Mouse (Mus musculus) midbrain, embryonic 12.5 days (tissue): Measurements from ENCODE around the gene Tmem156. TPM values are rescaled to one million over a fixed set of nuclear protein-coding genes. Genes with fewer than 3 reads are reported as not detected.

Experiments used
- ATAC-seq: fragments of 200-750 bp; cut with Nextera tagmentation; 2 replicates; pipeline ENCODE4 v1.8.0; 2017; ENCODE audit warnings: low read depth, moderate TSS enrichment, moderate library complexity; ENCODE audit not compliant: low FRiP score
- H3K27ac ChIP-seq: fragments of 300-500 bp; sonication (generic); replicated peaks from 2 replicates; pipeline ENCODE4 v1.5.1; 2016; ENCODE audit warnings: mild to moderate bottlenecking
- H3K27me3 ChIP-seq: fragments of 300-500 bp; sonication (generic); 2 replicates; pipeline ENCODE4 v1.6.1; 2016; ENCODE audit warnings: mild to moderate bottlenecking
- H3K36me3 ChIP-seq: fragments of 300-500 bp; sonication (generic); 2 replicates; pipeline ENCODE4 v1.6.1; 2016
- H3K4me1 ChIP-seq: fragments of 300-500 bp; sonication (generic); 2 replicates; pipeline ENCODE4 v1.6.1; 2016
- H3K4me2 ChIP-seq: fragments of 300-500 bp; sonication (generic); replicated peaks from 2 replicates; pipeline ENCODE4 v1.6.1; 2016; ENCODE audit warnings: mild to moderate bottlenecking, moderate library complexity
- H3K4me3 ChIP-seq: fragments of 300-500 bp; sonication (generic); 2 replicates; pipeline ENCODE4 v1.5.1; 2016; ENCODE audit warnings: mild to moderate bottlenecking
- H3K9ac ChIP-seq: fragments of 300-500 bp; sonication (generic); replicated peaks from 2 replicates; pipeline ENCODE4 v1.6.1; 2016; ENCODE audit warnings: mild to moderate bottlenecking, moderate library complexity
- H3K9me3 ChIP-seq: fragments of 300-500 bp; sonication (generic); 2 replicates; pipeline ENCODE4 v1.6.1; 2016; ENCODE audit warnings: mild to moderate bottlenecking
- WGBS: fragments of 180-500 bp; shearing (Covaris S2); methylation state at CpG from one replicate; pipeline ENCODE4 v1.1.7; 2016; 5-methylcytosine and 5-hydroxymethylcytosine counted together
- polyA plus RNA-seq: library from polyadenylated mRNA; unstranded; fragments of >200 nt; fragmentation: Nextera tagmentation; extraction: Ambion mirVana; gene quantifications from 2 replicates; pipeline ENCODE4 v1.2.1, GENCODE M21; 2016

Tmem156 gene
- polyA plus RNA-seq, 1 experiment from 2014 or later, result 0.18 TPM

DNA sequence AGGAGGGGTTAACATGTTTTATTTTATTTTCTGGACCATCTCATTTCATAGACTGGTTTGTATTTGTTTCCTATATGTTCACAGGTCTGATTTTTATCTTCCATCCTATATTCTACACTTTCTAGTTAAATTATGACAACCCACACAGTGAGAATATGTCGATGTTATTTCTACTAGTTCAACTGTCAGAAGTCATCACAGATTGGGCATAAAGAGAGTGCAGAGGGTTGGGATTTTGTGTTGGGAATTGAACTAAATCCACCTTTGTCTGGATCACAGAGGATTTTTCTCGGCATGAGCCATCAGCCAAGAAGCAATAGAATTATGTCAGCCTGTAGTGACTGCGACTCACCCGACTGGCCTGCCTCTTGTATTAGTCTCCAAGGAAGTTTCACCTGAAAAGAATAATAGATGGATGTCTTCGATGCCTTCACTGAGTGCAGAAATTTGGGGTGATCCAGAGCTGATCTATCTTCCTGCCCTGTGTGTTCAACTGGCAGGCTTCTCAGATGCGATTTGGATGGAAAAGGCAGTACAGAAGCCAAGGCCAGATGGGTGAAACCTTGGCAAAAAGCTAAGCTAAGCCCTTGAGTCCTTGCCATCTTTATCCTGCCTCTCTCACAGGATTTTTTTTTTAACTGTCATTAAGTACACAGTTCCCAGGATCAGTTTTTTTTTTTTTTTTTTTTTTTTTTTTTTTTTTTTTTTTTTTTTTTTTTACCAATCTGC is 46.1 kb downstream of the Tmem156 start:
- H3K27ac ChIP-seq, result no peak overlapping the region
- 66% methylated on average over 6 of the region's 6 CpGs for WGBS
- no peak overlapping the region for H3K9ac ChIP-seq
- no peaks in the 10 kb centered on the region for H3K9me3 ChIP-seq
- H3K4me2 ChIP-seq, result no peak overlapping the region
- H3K27me3 ChIP-seq, result no peaks in the 10 kb centered on the region
- no peak for ATAC-seq
- no peak overlapping the region for H3K4me3 ChIP-seq
- H3K4me1 ChIP-seq, result peaks cover 12% of the 10 kb centered on the region; the same call in 1 of the 2 replicates
- H3K36me3 ChIP-seq, result no peaks in the 10 kb centered on the region

DNA sequence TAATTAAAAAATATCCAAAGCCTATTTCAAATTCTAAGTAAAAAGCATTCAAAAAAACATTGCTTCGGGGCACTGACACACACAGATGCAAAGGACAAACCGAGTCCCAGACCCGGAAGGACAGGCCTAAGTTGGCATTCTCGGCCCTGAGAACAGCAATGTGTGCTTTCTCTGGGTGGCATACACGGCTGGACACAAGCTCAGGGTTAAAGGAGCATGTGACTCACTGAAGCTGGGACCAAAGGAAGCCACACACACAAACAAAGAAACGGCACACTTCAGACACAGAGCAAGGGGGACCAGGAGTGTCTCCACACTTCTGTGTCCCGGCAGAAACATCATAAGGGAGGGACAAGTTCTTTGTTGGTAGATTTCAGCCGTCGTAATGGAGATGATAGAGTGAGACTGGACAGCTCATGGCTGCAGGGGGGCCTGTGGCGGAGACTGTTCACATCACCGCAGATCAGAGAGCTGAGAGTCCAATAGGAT is 48.5 kb downstream of the Tmem156 start:
- H3K9ac ChIP-seq, result no peak overlapping the region
- H3K4me3 ChIP-seq, result no peak overlapping the region
- no peaks in the 10 kb centered on the region for H3K27me3 ChIP-seq
- H3K27ac ChIP-seq, result no peak overlapping the region
- no peaks in the 10 kb centered on the region for H3K36me3 ChIP-seq
- no peaks in the 10 kb centered on the region for H3K9me3 ChIP-seq
- ATAC-seq, result no peak
- 64% methylated on average over 11 of the region's 11 CpGs for WGBS
- no peak overlapping the region for H3K4me2 ChIP-seq
- peaks cover 7% of the 10 kb centered on the region; the same call in 1 of the 2 replicates for H3K4me1 ChIP-seq

DNA sequence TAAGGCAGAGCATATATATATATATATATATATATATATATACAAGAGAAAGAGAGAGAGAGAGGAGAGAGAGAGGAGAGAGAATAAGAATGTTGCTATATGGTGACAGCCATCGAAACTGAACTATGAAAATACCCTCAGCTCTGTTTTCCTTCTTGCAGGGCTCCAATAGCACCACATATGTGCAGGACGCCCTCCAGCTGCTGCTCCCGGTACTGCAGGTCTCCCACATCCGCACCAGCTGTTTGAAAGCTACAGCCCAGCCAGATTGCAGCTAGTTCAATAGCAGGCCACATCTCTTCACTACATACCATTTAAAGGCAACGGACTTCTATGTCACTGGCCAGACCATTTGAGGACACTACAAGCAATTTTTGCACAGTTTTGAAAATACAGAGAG is 51.5 kb downstream of the Tmem156 start:
- no peak for ATAC-seq

DNA sequence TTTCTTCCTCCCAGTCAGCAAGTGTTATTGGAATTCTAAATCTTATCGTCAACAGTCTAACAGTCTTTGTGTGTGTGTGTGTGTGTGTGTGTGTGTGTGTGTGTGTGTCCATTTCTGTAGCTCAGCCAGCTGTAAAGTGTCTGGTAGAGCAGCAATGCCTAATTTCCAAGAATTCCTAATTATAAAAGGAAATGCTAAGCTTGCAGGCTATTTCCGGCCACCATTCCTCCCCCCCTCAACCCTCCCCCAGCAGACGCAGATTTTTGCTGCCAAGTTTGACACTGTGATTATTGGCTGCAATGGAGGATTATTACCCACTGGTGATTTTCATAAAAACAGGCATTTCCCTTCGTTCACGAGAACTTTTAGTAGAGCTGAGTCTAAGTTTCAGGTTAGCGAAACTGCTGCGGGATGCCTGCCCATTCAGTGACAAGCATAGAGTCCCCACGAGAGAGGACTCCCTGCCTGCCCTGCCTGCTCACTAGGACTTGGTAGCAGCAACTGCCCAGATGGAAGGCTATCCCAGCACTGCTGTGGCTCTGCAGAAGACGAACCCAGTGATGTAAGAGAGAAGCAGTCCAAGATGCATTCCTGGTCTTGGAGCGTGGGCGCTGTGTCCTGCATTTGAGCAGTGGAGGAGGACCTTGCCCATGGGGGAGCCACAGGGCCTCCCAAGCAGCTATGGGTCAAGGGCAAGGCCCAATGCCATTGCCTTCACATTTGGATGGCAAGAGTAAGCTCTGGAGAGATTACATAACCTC is 52.9 kb downstream of the Tmem156 start:
- no peaks in the 10 kb centered on the region for H3K36me3 ChIP-seq

More for the DNA sequence above, 51.5 kb downstream of the Tmem156 start:
- Histone ChIP-seq H3K27me3 (no peaks in the 10 kb centered on the region), H3K4me3 (no peak overlapping the region), H3K4me2 (no peak overlapping the region), H3K9me3 (no peaks in the 10 kb centered on the region), H3K9ac (no peak overlapping the region), H3K36me3 (no peaks in the 10 kb centered on the region), H3K27ac (no peak overlapping the region), H3K4me1 (peaks cover 11% of the 10 kb centered on the region; the same call in 1 of the 2 replicates)
- 74% methylated on average over 5 of the region's 5 CpGs for WGBS

DNA sequence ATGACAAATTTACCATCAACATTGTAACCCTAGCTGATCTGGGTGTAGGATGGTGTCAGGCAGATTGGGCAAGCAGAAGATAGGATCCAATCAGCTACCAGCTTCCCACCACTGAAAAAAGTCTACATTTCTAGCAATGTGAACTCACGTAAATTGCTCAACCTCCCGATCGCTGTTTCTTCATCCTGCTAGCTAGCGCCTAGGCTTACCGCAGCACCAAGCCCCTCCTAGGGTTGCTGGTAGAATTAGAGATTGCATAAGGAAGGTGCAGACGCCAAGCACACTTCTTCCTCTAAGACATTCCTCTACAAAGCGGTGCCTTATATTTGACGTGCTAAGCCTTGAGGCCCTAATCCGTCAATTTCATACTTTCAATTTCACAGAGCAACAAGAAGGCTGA is 53.6 kb downstream of the Tmem156 start:
- Histone ChIP-seq H3K36me3 (no peaks in the 10 kb centered on the region), H3K4me3 (no peak overlapping the region), H3K9ac (no peak overlapping the region), H3K27ac (no peak overlapping the region), H3K4me1 (peaks cover 11% of the 10 kb centered on the region; the same call in 1 of the 2 replicates), H3K9me3 (no peaks in the 10 kb centered on the region), H3K27me3 (no peaks in the 10 kb centered on the region), H3K4me2 (no peak overlapping the region)
- 82% methylated on average over 9 of the region's 9 CpGs for WGBS
- ATAC-seq, result no peak

More for the DNA sequence above, 52.9 kb downstream of the Tmem156 start:
- Histone ChIP-seq H3K4me1 (peaks cover 11% of the 10 kb centered on the region; the same call in 1 of the 2 replicates), H3K27ac (no peak overlapping the region), H3K4me3 (no peak overlapping the region), H3K4me2 (no peak overlapping the region), H3K9ac (no peak overlapping the region), H3K9me3 (no peaks in the 10 kb centered on the region), H3K27me3 (no peaks in the 10 kb centered on the region)
- WGBS, result 82% methylated on average over 11 of the region's 11 CpGs
- ATAC-seq, result no peak

DNA sequence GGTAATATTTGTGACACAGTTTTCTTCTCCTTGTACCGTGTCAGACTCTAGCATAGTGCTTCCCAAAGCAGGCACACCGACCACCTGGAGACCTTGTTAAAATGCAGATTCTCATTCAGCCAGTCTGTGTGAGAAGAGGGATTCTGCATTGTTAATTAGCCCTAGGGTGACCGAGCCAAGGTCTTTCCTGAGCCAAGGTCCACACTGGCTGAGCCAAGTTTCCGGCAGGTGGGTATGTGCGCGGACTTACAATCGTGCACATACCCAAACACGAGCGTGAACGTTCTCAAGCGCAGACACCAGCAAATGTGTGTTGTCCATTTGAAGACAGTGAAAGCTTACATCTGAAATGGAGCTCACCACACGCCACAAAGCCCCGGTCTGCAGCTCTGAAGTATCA is 55.3 kb downstream of the Tmem156 start:
- Histone ChIP-seq H3K4me3 (no peak overlapping the region), H3K36me3 (no peaks in the 10 kb centered on the region), H3K9me3 (no peaks in the 10 kb centered on the region), H3K27me3 (no peaks in the 10 kb centered on the region), H3K4me1 (peaks cover 11% of the 10 kb centered on the region; the same call in 1 of the 2 replicates), H3K9ac (no peak overlapping the region), H3K27ac (no peak overlapping the region), H3K4me2 (no peak overlapping the region)
- no peak for ATAC-seq
- WGBS, result 77% methylated on average over 13 of the region's 13 CpGs

DNA sequence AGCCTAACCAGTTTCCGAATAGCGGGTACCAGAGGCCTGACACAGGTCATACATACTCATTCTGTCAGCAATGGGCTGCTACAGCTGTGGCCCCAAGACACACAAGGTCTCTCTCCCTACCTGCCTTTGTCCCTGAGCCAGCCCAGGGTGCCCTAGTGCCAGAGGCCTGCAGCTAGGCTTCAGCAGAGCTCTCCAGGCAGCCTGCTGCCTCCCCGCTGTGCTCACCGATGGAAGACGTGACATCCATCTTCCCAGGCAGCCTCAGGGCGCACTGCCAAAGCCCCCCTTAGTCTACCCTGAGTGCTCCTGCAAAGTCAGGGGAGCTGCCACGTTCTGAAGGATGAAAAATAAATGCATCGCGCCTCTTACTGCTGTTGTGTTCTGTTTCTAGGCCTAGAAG is 63.9 kb downstream of the Tmem156 start:
- H3K4me2 ChIP-seq, result no peak overlapping the region
- peaks cover 7% of the 10 kb centered on the region; the same call in 1 of the 2 replicates for H3K4me1 ChIP-seq
- no peak for ATAC-seq
- no peak overlapping the region for H3K4me3 ChIP-seq
- no peaks in the 10 kb centered on the region for H3K36me3 ChIP-seq
- H3K27ac ChIP-seq, result 0 out of 2 replicates have a peak overlapping the region, but pooled peaks have one; percentile 25
- WGBS, result 52% methylated on average over 9 of the region's 9 CpGs
- peak overlapping the region; percentile 28; the same call in 1 of the 2 replicates for H3K9ac ChIP-seq
- no peaks in the 10 kb centered on the region for H3K9me3 ChIP-seq
- no peaks in the 10 kb centered on the region for H3K27me3 ChIP-seq

DNA sequence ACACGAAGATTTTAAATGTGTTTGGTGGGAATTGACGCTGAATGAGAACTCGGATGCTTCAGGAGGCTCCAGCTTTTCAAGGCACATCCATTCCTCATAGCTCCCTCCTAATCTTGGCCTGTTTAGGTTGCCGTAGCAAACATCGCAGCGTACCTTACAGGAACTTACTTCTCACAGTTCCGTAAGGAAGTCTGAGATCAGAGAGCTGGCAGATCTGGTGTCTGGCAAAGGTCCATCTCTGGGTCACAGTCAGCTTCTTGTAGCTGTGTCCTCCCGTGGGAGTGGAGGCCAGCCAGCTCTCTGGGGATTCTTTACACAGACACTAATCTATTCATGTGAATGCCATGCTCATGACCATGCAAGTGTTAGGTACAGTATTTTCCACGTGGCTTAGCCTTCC is 65.2 kb downstream of the Tmem156 start:
- 82% methylated on average over 9 of the region's 9 CpGs for WGBS
- Histone ChIP-seq H3K4me3 (no peak overlapping the region), H3K9me3 (no peaks in the 10 kb centered on the region), H3K4me2 (no peak overlapping the region), H3K36me3 (no peaks in the 10 kb centered on the region), H3K4me1 (peaks cover 7% of the 10 kb centered on the region; the same call in 1 of the 2 replicates), H3K9ac (no peak overlapping the region), H3K27me3 (no peaks in the 10 kb centered on the region), H3K27ac (no peak overlapping the region)
- ATAC-seq, result no peak

DNA sequence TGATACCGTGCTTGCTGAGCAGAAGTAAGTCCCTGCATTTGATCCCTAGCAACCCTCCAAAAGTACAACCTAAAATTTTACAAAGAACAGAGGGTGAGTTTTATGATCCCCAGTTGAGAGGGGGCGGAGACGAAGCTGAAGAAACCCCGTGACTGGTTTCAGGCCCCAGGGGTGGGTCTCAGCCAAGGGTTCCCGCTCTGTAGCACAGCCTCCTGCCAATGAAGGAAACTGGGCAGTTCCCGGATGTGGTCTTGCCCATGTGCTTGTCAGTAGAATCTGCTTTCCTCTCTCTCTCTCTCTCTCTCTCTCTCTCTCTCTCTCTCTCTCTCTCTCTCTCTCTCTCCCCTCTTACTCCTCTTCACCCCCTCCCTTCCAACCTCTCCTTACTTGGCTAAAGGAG is 66.0 kb downstream of the Tmem156 start:
- 62% methylated on average over 6 of the region's 6 CpGs for WGBS
- no peaks in the 10 kb centered on the region for H3K36me3 ChIP-seq
- no peak for ATAC-seq
- H3K4me3 ChIP-seq, result no peak overlapping the region
- H3K9me3 ChIP-seq, result no peaks in the 10 kb centered on the region
- no peak overlapping the region for H3K9ac ChIP-seq
- H3K27ac ChIP-seq, result no peak overlapping the region
- H3K4me1 ChIP-seq, result peaks cover 7% of the 10 kb centered on the region; the same call in 1 of the 2 replicates
- H3K4me2 ChIP-seq, result no peak overlapping the region
- H3K27me3 ChIP-seq, result no peaks in the 10 kb centered on the region

DNA sequence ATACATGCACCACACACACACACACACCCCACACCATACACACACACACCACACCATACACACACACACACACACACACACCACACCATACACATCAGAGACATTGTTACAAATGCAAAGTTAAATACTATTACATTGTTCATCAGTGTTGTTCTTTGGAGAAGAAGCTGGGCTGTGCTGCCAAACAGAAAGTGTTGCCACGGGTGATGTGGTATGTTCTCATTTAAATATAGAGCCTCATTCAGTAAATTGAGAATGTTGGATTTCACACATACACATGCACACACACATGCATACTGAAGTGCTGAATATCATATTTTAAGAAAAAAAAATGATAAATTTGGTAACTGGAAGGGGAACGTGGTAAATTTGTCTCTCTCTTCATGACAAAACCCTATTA is 67.3 kb downstream of the Tmem156 start:
- Histone ChIP-seq H3K27me3 (no peaks in the 10 kb centered on the region), H3K4me2 (no peak overlapping the region), H3K27ac (no peak overlapping the region), H3K9ac (no peak overlapping the region), H3K36me3 (no peaks in the 10 kb centered on the region), H3K9me3 (no peaks in the 10 kb centered on the region), H3K4me1 (peaks cover 7% of the 10 kb centered on the region; the same call in 1 of the 2 replicates), H3K4me3 (no peak overlapping the region)
- WGBS, result 91% methylated on average over 2 of the region's 2 CpGs
- no peak for ATAC-seq

DNA sequence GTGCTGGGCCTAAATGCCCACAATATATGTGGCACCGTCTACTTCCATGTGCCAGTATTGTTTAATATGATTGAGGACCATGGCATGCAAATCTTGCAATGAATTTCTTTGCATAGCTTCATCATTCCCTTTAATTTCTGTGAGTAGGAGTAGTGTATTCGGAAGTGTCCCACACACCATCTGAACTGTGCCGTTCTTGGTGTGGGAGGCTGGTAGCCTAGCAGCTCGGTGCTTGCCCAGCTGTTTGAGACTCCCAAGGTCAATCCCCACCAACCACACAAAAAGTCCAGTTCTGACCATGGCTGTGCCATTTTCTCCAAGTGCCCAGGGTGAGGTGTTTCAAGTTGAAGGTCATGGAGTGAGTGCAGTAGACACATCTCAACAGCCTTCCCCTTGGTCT is 69.9 kb downstream of the Tmem156 start:
- Histone ChIP-seq H3K9me3 (no peaks in the 10 kb centered on the region), H3K27ac (no peak overlapping the region), H3K36me3 (no peaks in the 10 kb centered on the region), H3K4me2 (no peak overlapping the region), H3K4me1 (no peaks in the 10 kb centered on the region), H3K27me3 (no peaks in the 10 kb centered on the region), H3K9ac (no peak overlapping the region), H3K4me3 (no peak overlapping the region)
- 92% methylated on average over 4 of the region's 4 CpGs for WGBS
- no peak for ATAC-seq

DNA sequence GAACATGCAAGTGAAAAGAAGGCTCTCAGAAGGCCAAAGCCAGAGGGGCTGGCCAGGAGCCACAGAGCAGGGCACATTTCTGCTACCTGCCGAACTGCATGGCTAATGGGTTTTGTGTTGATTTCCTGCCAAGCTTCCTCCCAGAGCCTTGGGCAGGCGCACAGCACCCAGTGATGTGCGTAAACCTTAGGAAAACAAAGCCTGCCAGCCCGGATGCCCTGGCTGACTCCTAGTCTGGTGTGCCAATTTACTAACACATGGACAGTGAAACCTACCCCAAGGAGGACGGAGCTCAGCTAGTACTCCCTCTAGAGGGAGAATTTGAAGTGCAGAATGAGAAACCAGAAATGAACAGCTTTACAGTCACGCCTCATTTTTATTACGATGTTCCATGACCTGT is 72.1 kb downstream of the Tmem156 start:
- 72% methylated on average over 7 of the region's 7 CpGs for WGBS

More for the DNA sequence above, 72.1 kb downstream of the Tmem156 start:
- Histone ChIP-seq H3K36me3 (no peaks in the 10 kb centered on the region), H3K9me3 (no peaks in the 10 kb centered on the region), H3K4me2 (no peak overlapping the region), H3K27ac (no peak overlapping the region), H3K4me1 (no peaks in the 10 kb centered on the region), H3K27me3 (no peaks in the 10 kb centered on the region), H3K4me3 (no peak overlapping the region), H3K9ac (no peak overlapping the region)
- no peak for ATAC-seq
